Mouse (Mus musculus) heart, postnatal 36 days (tissue): ENCODE measurements around the gene Npdc1. TPM values are rescaled to one million over a fixed set of nuclear protein-coding genes. Genes with fewer than 3 reads are reported as not detected.
A peak's percentile ranks its signal among the peaks of the same experiment; 100 is the strongest.

Experiments
- DNase-seq, 2 experiments: peaks; one replicate each; pipeline ENCODE4 v3.0.0; 2021 to 2022
- intact Hi-C: fragments of 180-260 bp; cut with DNase I; formaldehyde crosslinking; loops from one replicate; pipeline ENCODE4 v1.15.1; 2025
- total RNA-seq, 2 experiments: library from RNA; stranded (reverse); gene quantifications; 2 replicates each; pipeline ENCODE4 v1.2.3; 2021

The Npdc1 gene
- total RNA-seq, 2 experiments from 2014 or later = 27.3 to 27.8 TPM

DNA sequence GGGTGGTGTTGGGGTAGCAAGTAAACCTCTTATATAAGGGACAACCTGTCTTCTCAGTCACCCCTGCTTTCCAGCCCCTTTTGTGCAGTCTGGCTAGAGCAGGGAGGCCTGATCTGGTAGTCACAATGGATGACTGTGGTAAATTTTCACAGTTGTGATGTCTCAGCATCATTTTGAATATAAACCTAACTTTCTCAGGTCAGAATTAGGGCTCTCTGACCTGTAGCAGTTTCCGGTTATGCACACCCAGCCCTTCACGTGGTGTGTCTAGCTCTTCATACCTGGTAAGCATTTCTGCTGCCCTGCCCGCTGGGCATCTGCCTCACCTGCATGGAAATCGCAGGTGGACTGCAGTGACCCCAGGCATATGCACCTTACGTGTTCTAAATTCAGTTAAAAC, 28.1 kb downstream of the Npdc1 start:
- intact Hi-C loops = loop anchor here (1.0 to 5.0 kb wide), 3 partner anchors 24 to 70 kb away; no protein-coding TSS in a partner anchor
- no peak for DNase-seq

- intact Hi-C loops = loop anchor here (2.0 to 5.0 kb wide), 2 partner anchors 69 to 96 kb away; partner anchors contain the start of gene Man1b1
- peak; percentile 93 to 94 for DNase-seq
These were observed 29.5 kb downstream of the Npdc1 start, which contains the start of gene Abca2 for GRCm38 (mm10) chr2:25428442-25429236. Gene Abca2 (plus strand): TSS chr2:25428703.

DNA sequence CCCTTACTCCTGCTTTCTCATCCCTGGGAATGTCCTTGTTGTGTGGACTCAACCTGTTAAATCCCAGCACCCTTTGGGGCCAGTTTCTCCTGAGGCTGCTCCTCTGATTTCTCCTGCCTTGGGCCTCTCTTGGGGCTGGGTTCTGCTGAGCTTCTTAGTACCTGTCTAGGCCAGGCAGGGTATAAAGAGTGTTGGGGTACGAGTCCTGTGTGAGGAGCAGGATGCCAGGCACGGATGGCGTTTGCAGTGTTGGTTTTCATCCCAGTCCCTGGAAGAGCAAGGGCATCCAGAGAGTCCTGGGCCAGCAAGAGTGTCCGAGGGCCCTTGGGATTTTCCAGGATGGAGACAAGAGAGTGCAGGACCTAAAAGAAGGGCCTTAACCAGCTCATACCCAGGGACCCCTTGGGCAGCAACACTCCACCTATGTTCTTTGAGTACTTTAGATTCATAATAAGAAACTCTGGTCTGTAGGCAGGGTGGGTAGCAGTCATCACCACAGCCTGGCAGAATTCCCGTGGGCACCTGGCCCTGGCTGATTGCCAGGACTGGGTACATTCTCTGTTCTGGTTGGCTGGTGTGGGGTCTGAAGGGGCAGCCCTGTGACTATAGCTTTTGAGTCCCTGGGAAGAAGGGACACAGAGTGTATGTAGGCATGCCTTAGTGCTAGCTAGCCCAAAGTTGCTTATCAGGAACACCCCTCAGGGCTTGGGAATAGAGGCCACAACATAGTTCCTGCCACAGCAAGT, 30.5 kb downstream of the Npdc1 start:
- no peak for DNase-seq
- intact Hi-C loops = loop anchor here (2.0 to 5.0 kb wide), 3 partner anchors 31 to 97 kb away; partner anchors contain the start of genes Man1b1 and Paxx

- no peak for DNase-seq
- intact Hi-C loops = loop anchor here (2.0 kb wide), 1 partner anchor 30 kb away; the partner anchor contains the start of gene Paxx
These were observed 31.5 kb downstream of the Npdc1 start for GRCm38 (mm10) chr2:25430395-25431233.

DNA sequence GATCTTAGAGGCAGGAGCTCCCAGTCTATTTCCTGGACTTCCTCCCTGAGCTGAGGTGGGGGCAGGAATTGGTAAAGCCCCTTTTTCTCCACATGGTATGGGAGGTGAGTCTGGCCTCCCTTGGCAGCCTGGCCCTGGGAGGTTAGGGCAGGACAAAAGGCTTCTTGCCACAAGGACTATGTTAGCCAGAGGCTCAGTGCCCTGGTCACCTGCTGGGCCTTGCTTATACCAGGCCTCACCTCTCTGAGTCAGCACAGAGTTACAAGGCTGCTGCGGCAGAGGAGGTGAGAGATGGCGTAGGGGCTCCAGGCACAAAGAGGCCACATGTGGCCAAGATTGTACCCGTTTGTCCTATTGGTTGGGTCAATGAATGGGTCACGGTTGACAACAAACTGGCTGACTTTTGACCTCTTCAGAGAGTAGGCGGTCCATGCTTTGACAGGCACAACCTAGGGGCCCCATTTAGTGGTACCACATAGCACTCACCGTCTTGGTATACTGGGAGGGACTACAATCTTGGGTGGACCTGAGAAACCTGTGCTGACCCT, 32.2 kb downstream of the Npdc1 start:
- intact Hi-C loops = loop anchor here (2.0 kb wide), 1 partner anchor 29 kb away; the partner anchor contains the start of gene Paxx

GRCm38 (mm10) chr2:25432326-25433098, 33.4 kb downstream of the Npdc1 start:
- intact Hi-C loops = no loop called here
- no peak for DNase-seq

More for the DNA sequence above, 32.2 kb downstream of the Npdc1 start:
- DNase-seq = no peak

GRCm38 (mm10) chr2:25433101-25433500, 34.0 kb downstream of the Npdc1 start:
- intact Hi-C loops = no loop called here
- no peak for DNase-seq

- DNase-seq = no peak
- intact Hi-C loops = no loop called here
These were observed 35.1 kb downstream of the Npdc1 start for GRCm38 (mm10) chr2:25434292-25434691.

GRCm38 (mm10) chr2:25436286-25436820, 37.2 kb downstream of the Npdc1 start:
- intact Hi-C loops = no loop called here
- DNase-seq = no peak

DNA sequence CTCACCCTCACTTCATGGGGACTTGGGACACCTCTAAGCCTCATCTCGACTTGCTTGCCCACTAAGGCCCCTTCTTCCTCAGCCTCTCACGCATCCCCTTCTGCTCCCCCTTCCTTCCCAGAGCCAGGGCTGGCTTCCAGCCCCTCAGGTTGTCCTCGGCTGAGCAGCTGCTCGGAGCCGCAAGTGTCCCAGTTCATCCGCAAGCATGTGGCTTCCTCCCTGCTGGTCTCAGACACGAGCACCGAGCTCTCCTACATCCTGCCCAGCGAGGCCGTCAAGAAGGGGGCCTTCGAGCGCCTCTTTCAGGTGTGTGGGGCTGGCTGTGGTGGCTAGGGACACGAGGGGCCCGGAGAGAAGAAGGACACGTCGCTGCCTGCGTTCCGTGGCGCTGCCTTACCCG, 41.9 kb downstream of the Npdc1 start:
- DNase-seq = no peak
- intact Hi-C loops = no loop called here

DNA sequence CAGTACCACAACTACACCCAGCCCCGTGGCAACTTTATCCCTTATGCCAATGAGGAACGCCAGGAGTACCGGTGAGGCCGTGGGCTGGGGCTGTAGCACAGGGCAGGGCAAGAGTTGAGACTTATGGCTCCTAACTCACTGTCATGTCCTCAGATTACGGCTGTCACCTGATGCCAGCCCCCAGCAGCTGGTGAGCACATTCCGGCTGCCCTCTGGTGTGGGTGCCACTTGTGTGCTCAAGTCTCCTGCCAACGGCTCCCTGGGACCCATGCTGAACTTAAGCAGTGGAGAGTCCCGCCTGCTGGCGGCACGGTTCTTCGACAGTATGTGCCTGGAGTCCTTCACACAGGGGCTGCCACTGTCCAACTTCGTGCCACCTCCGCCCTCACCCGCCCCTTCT, 43.5 kb downstream of the Npdc1 start:
- no peak for DNase-seq
- intact Hi-C loops = no loop called here

DNA sequence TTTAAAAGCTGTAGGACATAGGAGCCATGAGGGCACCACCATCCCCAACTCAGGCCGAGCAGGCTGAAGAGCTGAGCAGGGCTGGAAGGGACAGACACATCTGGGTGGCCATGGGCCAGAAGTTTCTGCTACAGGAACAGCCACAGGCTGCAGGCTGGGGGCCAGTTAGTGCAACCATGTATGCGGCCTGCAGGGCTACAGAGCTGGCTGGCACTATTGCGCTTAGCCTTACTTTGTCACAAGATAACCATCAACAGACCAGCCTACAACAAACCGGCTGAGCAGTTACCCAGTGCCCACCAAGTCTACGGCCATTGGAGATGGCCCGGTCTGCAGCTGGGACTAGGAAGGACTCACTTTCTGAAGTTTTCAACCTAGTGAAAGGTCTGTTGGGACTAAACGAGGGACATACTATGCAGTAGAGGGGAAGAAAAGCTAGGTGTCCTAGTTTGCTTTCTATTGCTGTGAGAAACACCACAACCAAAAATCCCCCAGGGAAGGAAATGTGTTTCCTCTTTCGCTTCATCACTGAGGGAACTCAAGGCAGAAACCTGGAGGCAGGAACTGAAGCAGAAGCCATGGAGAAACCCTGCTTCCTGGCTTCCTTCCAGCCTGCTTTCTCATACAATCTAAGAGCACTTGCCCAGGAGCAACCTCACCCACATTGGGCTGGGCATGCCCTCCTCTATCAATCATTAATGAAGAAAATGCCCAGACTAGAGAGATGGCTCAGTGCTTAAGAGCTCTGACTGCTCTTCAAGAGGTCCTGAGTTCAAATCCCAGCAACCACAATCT, 51.9 kb downstream of the Npdc1 start:
- intact Hi-C loops = no loop called here
- no peak for DNase-seq

- intact Hi-C loops = no loop called here
- DNase-seq = no peak
These were observed 53.8 kb downstream of the Npdc1 start for GRCm38 (mm10) chr2:25452951-25453350.

DNA sequence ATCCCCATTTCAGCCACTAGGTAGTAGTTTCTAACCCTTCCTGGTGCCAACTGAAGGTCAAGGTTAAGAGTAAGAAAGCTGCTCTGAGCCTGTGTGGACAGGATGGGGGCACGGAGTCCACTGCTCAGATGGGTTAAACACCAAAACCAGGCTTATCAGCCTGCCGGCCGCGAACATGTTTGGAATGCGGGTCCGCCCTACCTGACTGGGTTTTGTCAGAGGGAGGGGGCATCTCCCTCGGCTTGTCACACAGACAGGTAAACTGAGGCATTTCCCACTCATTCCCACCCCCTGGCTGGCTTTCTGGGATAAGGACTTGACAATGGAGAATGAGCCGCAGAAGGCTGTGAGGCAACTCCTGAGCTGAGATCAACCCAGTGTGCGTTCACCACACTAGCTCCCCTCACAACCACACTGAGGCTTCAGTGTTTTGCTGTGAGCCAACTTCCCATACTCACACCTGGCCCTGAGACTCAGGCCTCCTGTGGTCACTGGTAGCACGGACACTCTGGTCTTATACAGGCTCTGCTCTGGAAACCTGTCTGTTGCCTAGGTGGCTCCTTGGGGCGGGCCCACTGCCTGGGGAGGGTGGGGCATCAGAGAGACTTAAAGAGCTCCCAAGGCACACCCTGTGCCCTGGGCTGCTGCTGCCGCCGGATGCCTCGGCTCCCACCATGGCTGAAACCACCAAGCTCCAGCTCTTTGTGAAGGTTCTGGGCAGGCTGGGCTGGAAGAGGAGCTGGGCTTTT, 57.2 kb downstream of the Npdc1 start, which contains the start of gene Clic3:
Gene Clic3 (plus strand): TSS at position 634 of the 749 bp plus-strand sequence.
- DNase-seq = no peak
- intact Hi-C loops = no loop called here

DNA sequence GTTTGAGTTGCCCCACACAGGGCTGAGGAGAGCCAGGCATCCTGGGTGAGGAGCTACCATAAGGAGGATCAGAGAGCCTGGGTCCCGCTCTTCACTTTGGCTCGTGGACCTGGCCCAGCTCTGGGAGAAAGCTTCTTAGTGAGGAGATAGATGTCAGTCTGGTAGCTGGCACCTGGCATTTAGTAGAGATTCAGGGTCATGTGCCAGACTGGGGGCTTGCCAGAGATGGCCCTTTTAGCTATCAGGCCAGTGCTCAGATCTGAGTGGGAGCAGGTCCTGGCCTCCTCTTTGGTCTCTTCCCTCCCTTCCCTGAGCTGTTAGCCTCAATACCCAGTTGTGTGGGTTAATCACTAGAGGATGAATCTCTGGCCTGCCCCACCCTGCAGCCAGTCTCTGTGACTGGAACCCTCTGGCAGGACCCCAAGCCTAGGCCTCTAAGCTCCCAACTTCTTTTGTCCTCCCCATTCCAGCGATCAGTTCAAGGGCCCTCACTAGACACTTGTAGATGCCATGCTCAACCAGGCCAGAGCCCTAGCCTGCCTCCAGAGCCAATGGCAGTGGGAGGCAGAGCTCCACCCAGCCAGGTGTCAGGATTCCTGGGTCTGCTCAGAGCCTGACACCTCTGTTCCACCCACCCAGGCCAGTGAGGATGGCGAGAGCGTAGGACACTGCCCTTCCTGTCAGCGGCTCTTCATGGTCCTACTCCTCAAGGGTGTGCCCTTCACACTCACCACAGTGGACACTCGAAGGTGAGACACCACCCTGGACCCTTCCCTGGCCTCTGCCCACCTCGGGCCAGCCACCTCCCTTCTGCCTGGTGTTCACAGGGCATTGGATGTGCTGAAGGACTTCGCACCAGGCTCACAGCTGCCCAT, 58.1 kb downstream of the Npdc1 start:
- intact Hi-C loops = no loop called here
- DNase-seq = no peak

GRCm38 (mm10) chr2:25458911-25459310, 59.8 kb downstream of the Npdc1 start:
- DNase-seq = peak; percentile 40 to 51
- intact Hi-C loops = no loop called here
